Mouse (Mus musculus): ENCODE data around the gene Syn3.

The Syn3 gene

DNA sequence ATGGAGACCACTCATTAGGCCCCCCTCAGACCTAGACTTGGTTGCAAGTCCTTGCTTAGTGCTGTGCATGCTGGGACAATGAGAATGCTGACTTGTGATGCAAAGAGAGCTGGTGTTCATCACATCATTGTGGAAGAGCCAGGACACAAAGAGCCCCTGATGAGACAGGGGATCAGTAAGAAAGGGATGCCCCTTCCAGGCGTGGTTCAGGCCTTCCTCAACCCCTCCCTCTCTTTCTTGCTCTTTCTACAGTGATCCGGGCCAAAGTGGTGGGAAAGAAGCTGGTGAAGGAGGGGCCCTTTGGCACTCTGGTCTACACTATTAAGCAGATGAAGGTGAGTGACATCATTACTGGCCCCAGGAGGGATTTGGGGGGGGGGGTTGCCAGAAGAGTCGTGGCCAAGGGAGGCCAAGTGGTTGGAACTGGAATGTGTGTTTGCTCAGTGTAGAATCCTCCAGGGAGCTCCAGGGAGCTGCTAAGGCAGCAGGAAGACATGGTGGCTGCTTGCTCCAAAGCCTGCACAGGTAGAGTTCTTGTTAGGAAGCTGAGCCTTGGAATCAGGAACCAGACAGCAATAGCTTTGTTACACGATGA, 160.5 kb downstream of the Syn3 start:
- DNase-seq (ENCODE audit: low spot score), result no peak

DNA sequence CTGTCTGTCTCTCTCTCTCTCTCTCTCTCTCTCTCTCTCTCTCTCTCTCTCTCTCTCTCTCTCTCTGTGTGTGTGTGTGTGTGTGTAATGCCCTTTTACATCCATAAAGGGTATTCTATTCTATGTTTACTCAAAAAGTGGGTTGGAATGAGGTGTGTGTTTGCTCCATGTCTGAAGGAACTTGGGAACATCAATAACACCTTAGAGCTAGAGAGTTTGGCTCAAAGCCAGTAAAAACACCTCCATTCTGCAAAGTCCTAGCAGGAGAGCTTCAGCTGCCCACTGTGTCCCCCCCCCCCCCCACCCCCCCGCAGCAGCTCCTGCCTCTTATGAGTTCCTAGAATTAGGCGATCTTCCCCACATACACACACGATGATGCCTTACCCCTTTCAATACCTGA, 161.5 kb downstream of the Syn3 start:
- DNase-seq (ENCODE audit: low spot score), result no peak

DNA sequence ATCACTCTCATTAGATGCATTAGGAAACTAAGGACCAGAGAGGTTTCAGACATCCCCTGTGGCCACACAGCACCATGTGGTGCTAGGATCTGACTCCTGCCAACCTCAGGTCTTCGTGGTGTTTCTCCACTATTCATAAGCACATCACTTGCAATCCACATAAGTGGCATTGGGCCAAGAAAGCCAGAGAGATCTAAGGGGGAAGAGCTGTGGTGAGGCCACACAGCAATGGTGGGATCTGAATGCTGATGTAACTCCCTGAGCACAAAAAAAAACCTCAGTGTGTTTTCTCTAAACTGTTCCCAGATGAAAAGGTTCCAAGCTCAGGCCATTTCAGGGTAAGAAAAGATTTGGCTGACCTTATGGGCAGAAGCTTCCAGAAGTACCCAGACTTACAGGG, 162.2 kb downstream of the Syn3 start:
- DNase-seq (ENCODE audit: low spot score), result no peak

DNA sequence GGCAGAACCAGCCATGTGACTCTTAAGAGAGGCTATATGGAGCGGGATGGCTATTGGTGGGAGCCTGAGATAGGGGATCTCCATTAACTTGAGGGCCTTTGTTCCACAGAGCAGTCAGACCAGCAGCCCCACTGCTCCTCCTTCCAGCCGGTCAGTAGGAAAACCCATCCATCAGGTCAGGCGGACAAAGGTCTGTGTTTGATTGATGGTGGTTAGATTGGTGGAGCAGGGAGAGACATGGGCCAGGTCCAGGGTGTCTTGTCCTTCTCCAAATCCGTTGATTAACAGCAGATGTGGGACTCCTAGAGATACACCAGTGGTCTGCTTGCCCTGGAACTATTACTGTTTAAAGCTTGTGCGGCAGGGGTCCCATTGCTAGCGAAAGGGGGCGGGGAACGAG, 164.1 kb downstream of the Syn3 start:
- no peak for DNase-seq (ENCODE audit: low spot score)

DNA sequence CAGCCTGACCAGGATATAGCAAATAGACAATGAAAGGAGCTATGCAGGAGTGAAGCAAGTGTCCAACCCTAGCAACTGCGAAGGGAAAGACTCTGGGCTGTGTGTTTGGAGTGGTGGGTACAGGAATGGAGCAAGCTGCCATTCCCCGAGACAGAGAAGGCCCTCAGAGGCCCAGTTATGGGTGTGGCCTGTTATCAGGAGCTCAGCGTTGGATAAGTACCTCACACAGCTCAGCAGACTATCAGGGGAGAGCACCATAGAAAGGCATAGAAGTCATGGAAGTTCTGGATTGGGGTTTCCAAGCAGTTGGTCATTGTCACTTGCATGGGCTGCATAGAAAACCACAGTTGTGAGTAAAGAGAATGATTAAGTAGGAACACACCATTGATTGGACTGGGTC, 165.8 kb downstream of the Syn3 start:
- no peak for DNase-seq (ENCODE audit: low spot score)

DNA sequence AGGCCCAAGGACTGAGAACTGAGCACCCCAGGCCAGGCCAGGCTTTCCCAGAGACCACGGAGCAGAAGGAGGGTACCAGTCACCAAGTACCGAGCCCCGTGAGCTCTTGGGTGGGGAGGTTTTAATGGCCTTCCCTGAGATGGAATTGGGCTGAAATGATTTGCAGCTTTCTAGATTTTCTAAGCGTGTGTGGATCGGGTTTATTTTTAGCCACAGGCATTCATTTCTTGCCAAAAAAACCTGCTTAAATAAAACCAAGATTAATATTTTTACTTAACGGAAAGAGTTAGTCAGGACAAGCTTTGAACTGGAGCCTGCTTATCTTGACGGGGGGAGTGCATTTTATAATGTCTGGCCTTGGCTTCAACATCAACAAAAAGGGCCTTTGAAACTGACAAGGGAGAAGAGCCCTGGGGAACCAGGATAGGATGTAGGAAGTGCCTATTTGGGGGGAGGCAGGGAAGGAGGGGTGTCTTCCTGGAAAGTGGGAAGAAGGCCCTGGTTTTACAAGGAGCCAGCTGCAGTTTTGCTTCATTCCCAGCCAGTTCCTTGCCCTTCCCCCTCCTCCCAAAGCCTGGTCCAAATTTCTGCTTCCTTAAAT, 166.9 kb downstream of the Syn3 start:
- DNase-seq (ENCODE audit: low spot score), result no peak

DNA sequence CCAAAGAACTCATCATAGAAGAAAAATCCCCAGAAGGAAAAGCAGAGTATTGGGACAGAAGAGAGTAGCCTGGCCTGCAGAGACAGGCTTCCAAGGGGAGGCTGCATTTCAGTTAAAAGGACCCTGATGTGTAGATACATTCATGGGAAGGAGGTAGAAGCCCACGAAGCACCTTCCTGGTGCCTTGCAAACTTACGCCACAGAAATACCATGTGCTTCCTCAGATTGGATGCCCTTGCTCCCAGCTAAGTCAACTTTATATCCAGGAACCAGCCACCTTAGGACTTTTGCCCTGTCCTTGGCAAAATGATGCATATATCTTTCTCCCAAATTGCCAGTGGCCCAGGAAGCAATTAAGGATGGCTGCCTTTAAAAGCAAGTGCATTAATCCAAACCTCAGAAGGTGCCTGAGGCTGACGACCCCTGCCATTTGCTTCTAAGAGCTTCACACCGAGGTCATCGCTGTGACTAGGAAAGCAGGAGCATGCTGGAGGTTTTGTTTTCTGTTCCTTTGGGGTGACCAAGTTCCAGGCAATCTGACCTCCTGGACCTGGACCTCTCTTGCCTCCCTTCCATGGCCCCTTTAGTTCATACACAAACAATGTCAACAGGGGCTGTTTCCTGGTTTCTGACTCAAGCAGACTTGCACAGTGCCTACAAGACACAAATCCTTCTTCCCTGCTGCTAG, 167.6 kb downstream of the Syn3 start:
- DNase-seq (ENCODE audit: low spot score), result no peak

DNA sequence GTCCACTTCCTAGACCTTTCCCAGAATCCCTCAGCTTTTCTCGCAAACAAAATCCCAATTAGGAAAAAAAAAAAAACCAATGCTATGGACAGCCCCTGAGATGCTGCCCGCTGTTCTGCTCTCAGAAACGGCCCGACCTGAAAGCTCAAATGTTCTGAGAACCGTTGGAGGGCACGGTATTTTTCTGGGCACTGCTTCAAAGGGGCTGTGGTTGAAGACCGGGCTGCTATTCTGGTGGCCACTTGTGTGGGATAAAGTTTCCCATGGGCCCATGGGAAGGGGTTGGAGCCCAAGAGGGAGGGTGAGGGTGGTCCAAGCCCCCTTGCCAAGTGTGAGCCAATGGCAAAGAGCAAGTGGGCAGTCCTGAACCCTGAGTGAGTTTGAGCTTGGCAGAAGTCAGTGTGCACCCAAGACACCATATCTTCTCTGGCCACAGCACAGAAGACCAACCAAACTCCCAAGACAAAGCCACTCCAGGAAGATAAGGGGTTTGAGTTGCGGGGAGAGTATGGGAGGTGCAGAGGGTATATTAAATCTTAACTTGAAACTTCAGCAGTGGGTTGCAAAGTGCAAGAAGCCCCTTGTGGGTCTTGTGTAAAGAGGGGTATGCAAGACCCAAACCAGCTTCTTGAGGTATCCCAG, 169.3 kb downstream of the Syn3 start:
- no peak for DNase-seq (ENCODE audit: low spot score)

DNA sequence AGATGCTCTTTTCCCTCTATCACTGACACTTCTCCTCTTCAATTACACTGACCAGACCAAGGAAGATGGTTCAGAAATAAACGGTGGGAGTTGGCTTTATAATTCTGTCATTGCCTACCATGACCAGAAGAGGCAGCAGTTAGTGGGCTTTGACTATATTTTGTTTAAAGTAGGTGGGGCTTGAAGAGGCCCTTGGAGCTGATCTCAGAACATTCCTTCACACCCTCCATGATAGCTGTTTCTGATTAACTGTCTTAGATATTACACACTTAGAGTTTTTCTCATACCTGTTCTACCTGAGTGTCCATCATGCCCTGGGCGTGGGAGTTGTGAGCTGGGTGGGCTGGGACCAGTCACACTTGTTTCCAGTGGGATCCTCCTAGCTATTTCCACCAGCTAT, 170.0 kb downstream of the Syn3 start:
- DNase-seq (ENCODE audit: low spot score), result no peak

DNA sequence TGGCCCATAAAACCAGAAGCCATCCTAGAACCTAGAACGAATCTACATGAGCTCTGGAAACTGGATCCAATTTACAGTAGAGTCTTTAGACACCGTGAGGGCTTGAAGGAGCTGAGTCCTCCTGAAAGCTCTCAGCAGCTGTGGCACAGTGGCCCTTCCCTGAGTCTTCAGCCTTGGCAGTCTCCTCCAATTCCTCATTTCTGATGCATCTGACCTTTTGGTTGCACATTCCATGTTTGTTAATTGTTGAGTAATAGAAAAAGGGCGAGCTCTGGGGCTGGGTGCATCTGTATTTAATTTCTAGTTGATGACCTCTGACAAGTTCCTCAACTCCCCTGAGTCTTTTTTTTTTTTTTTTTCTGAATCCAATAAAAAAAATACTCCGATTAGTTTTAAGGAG, 170.6 kb downstream of the Syn3 start:
- no peak for DNase-seq (ENCODE audit: low spot score)

DNA sequence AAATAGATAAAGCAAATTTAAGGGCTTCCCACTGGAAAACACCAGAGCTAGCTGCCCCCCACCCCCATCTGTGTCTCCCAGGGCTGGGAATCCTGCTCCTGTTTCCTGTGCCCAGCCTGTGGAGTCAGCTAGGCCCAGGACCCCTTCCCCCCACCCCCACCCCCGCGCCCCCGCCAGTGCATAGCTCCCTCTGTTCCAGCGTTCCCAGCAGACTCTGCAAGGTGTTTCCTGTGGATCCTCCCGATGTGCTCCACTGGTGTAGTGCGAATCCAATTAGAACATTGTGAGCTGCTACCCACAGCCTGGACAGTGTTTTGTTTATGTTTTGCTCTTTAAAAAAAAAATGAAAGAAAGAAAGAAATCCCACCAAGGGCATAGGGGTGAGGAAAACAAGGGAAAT, 173.4 kb downstream of the Syn3 start:
- DNase-seq (ENCODE audit: low spot score), result no peak

DNA sequence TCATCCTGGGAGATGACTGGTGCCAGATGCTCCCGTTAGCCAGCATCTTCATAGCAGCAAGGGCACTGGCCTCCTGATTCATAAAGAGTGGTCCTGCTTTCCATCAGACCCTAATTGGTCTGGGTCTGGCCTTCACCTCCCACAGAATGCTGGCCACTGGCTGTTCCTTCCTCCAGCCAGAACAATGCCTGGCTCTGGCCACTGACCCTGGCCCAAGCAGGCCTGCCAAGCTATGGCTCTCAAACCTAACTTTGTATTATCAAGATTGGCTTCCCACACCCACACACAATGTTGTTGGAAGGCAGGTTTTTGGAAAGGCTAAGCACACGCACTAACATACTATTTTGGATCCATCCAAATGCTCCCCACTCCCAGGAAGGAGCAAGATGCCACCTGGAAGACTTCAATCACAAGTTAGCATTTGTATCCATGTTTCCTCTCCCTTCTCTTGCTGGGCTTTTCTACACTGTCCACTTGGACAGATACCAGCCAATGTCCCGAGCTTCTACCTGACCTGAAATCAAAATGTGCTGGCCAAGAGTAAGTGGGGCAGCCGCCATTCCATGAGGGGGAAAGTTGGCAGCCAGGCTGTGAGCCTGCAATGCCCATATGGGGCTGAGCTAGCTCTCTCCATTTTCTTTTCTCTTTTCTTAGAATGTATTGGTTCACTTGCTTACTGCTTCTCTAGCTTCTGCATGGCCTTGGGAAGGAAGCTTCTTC, 175.3 kb downstream of the Syn3 start:
- DNase-seq (ENCODE audit: low spot score), result no peak

DNA sequence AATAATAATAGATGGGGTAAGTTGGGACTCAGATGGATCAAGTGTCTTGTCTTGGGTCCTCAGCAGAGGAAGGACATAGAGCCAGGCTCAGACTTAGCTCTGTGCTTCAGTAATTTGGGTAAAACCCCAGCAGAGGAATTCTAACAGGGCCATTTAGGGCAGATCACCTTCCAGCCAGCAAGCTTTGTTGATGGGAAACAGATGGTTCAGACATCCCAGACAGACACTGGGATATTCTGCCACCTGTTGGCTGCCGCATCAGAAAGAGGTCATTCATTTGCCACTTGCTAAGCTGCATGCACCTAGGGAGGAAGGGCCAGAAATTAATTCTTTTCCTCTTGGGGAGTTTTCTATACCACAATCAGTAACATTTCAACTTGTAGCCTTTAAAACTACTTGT, 176.7 kb downstream of the Syn3 start:
- DNase-seq (ENCODE audit: low spot score), result no peak

DNA sequence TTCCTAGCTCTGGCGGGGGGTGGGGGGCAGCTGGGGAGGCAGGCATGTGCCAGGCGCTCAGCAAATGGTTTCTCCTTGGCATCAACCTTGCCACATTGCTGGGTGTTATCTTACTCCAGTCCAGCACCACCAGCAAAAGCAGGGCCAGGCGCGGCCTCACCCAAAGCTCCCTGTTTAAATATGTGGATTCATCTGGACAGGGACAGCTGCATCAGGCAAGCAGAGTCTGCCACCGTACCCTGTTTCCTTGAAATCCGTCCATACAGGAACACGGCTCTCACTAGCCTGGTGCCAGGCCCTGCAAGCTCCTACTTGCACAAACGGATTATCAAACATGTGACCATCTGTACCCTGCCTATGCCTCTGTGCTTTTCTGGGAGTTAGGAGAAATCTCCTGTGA, 177.5 kb downstream of the Syn3 start:
- DNase-seq (ENCODE audit: low spot score), result no peak

DNA sequence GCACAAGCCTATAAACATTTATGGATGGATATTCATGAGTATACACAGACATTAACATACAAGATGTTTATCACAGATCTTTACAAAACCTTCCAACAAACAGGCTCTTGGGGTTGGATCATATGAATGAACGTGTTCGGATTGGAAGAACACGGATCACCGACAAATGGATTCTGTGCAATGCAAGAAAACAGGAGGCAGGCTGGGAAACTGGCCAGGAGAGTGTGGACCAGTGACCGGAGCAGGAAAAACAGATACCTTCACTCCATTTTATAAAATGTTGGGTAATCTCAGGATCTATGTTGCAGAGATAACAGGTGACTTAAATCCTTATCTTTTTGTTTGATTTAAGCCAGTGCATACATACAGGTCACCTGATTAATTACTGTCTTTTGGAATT, 178.5 kb downstream of the Syn3 start:
- no peak for DNase-seq (ENCODE audit: low spot score)

DNA sequence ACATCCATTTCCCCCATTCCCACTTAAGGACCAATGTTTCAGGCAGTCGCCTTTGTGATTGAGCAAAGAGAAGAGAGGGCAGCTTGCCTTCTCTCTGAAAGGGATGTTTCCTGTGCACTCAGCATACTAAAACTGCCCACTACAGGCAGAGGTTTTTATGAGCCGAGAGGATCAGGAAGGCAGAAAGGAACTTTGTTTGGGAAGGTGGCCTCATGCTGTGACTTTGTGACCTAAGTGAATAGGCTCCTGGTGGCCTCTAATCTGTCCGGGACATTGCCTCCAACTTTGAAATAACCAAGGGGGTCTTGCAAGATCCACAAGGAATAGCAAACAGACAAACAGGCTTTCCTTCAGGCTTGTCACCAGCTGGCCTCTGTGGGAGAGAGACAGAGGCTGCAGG, 179.2 kb downstream of the Syn3 start:
- DNase-seq (ENCODE audit: low spot score), result no peak

DNA sequence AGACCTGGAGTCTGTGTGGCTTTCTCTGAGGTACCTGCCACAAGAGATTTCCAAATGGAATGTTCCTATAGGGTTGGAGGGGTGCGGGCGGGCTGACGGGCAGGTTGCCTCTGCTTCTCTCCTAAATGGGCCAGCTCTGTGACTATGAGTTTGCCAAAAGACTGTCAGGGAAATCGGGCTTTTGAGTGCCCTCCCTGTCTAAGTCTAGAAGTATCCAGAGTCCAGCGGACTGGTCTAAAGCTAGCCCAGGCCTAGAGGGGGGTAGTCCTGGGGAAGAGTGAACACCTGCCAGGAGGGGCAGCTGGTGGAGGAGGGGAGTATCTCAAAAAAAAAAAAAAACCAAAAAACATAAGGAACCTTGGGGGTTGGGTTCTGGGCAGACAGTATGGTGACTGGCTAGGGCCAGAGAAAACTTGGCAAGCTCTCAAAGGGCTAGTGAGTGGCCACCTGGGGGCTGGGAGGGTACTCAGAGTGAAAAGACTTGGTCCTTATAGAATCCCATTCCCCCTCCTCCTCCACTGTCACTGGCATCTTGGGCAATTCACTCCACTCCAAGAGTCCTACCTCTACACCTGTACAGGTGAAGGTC, 180.1 kb downstream of the Syn3 start:
- DNase-seq (ENCODE audit: low spot score), result no peak

DNA sequence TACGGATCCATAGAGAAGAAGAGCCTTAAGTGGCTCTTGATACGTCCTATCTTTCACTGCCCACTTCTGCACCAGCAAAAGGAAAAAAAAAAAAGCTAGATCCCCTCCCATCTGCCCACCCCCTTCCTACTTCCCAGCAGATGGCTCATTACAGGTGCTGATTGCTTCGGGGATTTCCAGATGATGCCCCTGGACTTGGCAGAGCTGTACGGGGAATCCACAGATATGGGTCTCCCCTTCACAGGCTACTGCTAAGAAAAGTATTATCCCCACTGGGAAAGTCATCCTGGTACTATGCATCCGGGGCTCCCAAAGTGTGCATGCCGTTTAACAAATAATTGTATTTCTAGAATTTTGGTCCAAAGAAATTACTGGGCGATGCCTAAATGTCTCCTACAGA, 181.1 kb downstream of the Syn3 start:
- no peak for DNase-seq (ENCODE audit: low spot score)

DNA sequence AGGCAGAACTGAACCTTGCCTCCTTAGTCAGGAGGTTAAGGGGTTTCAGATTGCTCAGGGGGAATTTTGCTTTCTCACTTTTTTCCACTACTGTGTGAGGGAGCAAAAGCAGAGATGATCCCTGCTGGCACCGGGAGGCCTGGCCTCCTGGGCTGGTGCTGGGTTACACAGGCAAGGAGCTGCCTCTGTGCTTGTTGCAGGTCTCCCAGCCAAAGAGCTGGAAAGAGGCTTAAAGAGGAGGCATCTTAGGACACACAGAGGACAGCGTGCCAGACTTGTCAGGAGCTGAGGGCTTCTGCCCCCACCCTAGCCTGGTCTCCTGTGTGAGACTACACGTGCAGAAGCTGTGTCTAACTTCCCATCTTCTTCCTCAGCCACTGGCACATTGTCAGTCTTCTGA, 183.2 kb downstream of the Syn3 start:
- DNase-seq (ENCODE audit: low spot score), result no peak

DNA sequence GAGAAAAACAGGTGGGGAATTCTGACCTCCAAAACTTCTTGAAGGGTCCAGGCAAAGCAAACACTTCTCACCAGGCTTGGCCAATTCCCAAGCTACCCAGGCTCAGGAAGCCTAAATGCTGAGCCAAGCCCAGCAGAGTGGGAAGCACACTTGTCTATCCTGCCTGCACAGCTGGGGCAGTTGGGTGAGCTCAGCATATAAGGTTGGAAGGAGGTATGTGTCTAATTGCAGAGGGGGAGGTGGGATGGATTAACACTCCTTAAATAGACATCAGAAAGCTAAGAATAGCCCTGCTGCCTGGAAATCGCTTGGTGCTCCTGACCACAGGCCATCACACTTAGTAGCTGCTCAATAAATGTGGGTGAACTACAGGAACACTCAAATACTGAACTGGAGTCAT, 185.2 kb downstream of the Syn3 start:
- no peak for DNase-seq (ENCODE audit: low spot score)

DNA sequence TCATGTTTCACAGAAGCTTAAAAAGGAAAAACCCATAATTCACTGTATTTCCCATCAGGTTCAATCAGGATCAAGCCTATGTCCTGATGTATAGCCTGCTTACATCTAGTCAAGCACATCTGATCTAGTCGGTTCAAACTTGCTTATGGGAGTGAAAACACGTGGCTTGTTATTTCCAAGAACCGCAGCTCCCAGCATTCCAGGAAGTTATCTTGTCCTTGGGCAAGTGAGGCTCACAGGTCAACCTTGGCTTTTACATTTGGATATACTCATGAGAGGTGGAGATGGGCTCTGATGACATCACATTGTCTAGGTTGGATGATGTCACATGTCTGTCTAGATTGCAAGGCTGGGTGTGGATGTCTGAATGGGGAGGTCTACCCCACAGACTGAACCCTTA, 185.7 kb downstream of the Syn3 start:
- DNase-seq (ENCODE audit: low spot score), result no peak

DNA sequence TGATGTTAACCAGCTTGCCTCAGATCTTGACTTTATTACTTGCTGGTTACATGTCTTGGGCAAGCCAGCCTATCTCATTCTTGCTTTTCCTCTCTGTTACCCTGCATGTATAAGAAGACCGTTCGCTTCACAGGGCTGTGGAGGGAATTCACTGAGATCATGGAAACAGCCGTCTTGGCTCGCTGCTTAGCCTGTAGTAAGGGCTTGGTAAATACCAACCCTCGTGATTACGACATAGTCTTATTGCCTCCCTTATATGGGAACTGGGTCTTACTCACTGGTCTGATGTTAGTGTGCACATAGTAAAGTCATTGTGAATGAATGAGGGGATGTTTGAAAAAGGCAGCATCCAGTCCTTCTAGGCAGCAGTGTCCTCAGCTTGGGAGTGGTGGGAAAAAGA, 188.2 kb downstream of the Syn3 start:
- no peak for DNase-seq (ENCODE audit: low spot score)
